Mouse (Mus musculus): ENCODE results near the gene Traf3. TPM values are rescaled to one million over a fixed set of nuclear protein-coding genes. Genes with fewer than 3 reads are reported as not detected.

The Traf3 gene
- polyA plus RNA-seq, 1 experiment, result 29.2 TPM

- no peak overlapping the region for H3K27ac ChIP-seq (ENCODE audit: insufficient read depth, low read length)
- H3K27me3 ChIP-seq (ENCODE audit: control insufficient read depth, insufficient read depth, low read length), result no peaks in the 10 kb centered on the region
- peaks cover 4% of the 10 kb centered on the region; the same call in 1 of the 2 replicates for H3K4me1 ChIP-seq (ENCODE audit: control insufficient read depth, insufficient read depth, insufficient read length)
- TF ChIP-seq POLR2A (IDR thresholded peaks at IDR 0.05; ENCODE audit: low read depth, low read length) (no peak), CTCF (IDR thresholded peaks at IDR 0.05; ENCODE audit: extremely low read depth, insufficient read depth, insufficient read length, insufficient replicate concordance) (no peak)
- no peaks in the 10 kb centered on the region for H3K36me3 ChIP-seq (ENCODE audit: control insufficient read depth, insufficient read depth, low read length)
- no peak overlapping the region for H3K4me3 ChIP-seq (ENCODE audit: extremely low read depth, insufficient read depth, insufficient read length)
- DNase-seq (ENCODE audit: low read depth in 1 of 2, low spot score in 2 of 2), result no peak
- 97% methylated on average over 2 of the region's 2 CpGs for WGBS
Observed at GRCm38 (mm10) chr12:111144598-111144997, 21.6 kb upstream of the Traf3 start.

- WGBS, result 91% methylated on average over 9 of the region's 9 CpGs
Observed at GRCm38 (mm10) chr12:111145269-111145668, 20.9 kb upstream of the Traf3 start.

GRCm38 (mm10) chr12:111149495-111150235, 16.5 kb upstream of the Traf3 start:
- H3K4me1 ChIP-seq (ENCODE audit: control insufficient read depth, insufficient read depth, insufficient read length), result no peaks in the 10 kb centered on the region; the same call in 1 of the 2 replicates
- no peaks in the 10 kb centered on the region for H3K27me3 ChIP-seq (ENCODE audit: control insufficient read depth, insufficient read depth, low read length)
- DNase-seq (ENCODE audit: low read depth in 1 of 2, low spot score in 2 of 2), result no peak
- H3K4me3 ChIP-seq (ENCODE audit: extremely low read depth, insufficient read depth, insufficient read length), result no peak overlapping the region
- no peaks in the 10 kb centered on the region for H3K36me3 ChIP-seq (ENCODE audit: control insufficient read depth, insufficient read depth, low read length)
- no peak for TF ChIP-seq CTCF (IDR thresholded peaks at IDR 0.05; ENCODE audit: extremely low read depth, insufficient read depth, insufficient read length, insufficient replicate concordance)
- no peak for TF ChIP-seq POLR2A (IDR thresholded peaks at IDR 0.05; ENCODE audit: low read depth, low read length)
- H3K27ac ChIP-seq (ENCODE audit: insufficient read depth, low read length), result no peak overlapping the region
- 44% methylated on average over 17 of the region's 17 CpGs for WGBS

More at GRCm38 (mm10) chr12:111145269-111145668, 20.9 kb upstream of the Traf3 start:
- no peak for DNase-seq (ENCODE audit: low read depth in 1 of 2, low spot score in 2 of 2)
- Histone ChIP-seq H3K4me1 (ENCODE audit: control insufficient read depth, insufficient read depth, insufficient read length) (peaks cover 4% of the 10 kb centered on the region; the same call in 1 of the 2 replicates), H3K36me3 (ENCODE audit: control insufficient read depth, insufficient read depth, low read length) (no peaks in the 10 kb centered on the region), H3K4me3 (ENCODE audit: extremely low read depth, insufficient read depth, insufficient read length) (no peak overlapping the region), H3K27me3 (ENCODE audit: control insufficient read depth, insufficient read depth, low read length) (no peaks in the 10 kb centered on the region), H3K27ac (ENCODE audit: insufficient read depth, low read length) (no peak overlapping the region)
- TF ChIP-seq CTCF (IDR thresholded peaks at IDR 0.05; ENCODE audit: extremely low read depth, insufficient read depth, insufficient read length, insufficient replicate concordance), result no peak
- TF ChIP-seq POLR2A (IDR thresholded peaks at IDR 0.05; ENCODE audit: low read depth, low read length), result no peak

- DNase-seq (ENCODE audit: low read depth in 1 of 2, low spot score in 2 of 2), result peak in 1 of 2 experiments; percentile 64
- TF ChIP-seq CTCF (IDR thresholded peaks at IDR 0.05; ENCODE audit: extremely low read depth, insufficient read depth, insufficient read length, insufficient replicate concordance) (no peak), POLR2A (IDR thresholded peaks at IDR 0.05; ENCODE audit: low read depth, low read length) (no peak)
- 8% methylated on average over 6 of the region's 6 CpGs for WGBS
- no peaks in the 10 kb centered on the region; the same call in 1 of the 2 replicates for H3K4me1 ChIP-seq (ENCODE audit: control insufficient read depth, insufficient read depth, insufficient read length)
- H3K36me3 ChIP-seq (ENCODE audit: control insufficient read depth, insufficient read depth, low read length), result no peaks in the 10 kb centered on the region
- no peak overlapping the region for H3K27ac ChIP-seq (ENCODE audit: insufficient read depth, low read length)
- H3K27me3 ChIP-seq (ENCODE audit: control insufficient read depth, insufficient read depth, low read length), result no peaks in the 10 kb centered on the region
- H3K4me3 ChIP-seq (ENCODE audit: extremely low read depth, insufficient read depth, insufficient read length), result no peak overlapping the region
Observed at GRCm38 (mm10) chr12:111150236-111150596, 16.0 kb upstream of the Traf3 start.

GRCm38 (mm10) chr12:111151422-111152156, 14.6 kb upstream of the Traf3 start:
- WGBS, result 90% methylated on average over 5 of the region's 5 CpGs
- Histone ChIP-seq H3K27ac (ENCODE audit: insufficient read depth, low read length) (no peak overlapping the region), H3K27me3 (ENCODE audit: control insufficient read depth, insufficient read depth, low read length) (no peaks in the 10 kb centered on the region), H3K4me1 (ENCODE audit: control insufficient read depth, insufficient read depth, insufficient read length) (no peaks in the 10 kb centered on the region; the same call in 1 of the 2 replicates), H3K4me3 (ENCODE audit: extremely low read depth, insufficient read depth, insufficient read length) (no peak overlapping the region), H3K36me3 (ENCODE audit: control insufficient read depth, insufficient read depth, low read length) (no peaks in the 10 kb centered on the region)
- DNase-seq (ENCODE audit: low read depth in 1 of 2, low spot score in 2 of 2), result no peak
- no peak for TF ChIP-seq CTCF (IDR thresholded peaks at IDR 0.05; ENCODE audit: extremely low read depth, insufficient read depth, insufficient read length, insufficient replicate concordance)
- no peak for TF ChIP-seq POLR2A (IDR thresholded peaks at IDR 0.05; ENCODE audit: low read depth, low read length)

- no peak for TF ChIP-seq CTCF (IDR thresholded peaks at IDR 0.05; ENCODE audit: extremely low read depth, insufficient read depth, insufficient read length, insufficient replicate concordance)
- no peak for TF ChIP-seq POLR2A (IDR thresholded peaks at IDR 0.05; ENCODE audit: low read depth, low read length)
Observed at GRCm38 (mm10) chr12:111152579-111152978, 13.6 kb upstream of the Traf3 start.

More at GRCm38 (mm10) chr12:111152579-111152978, 13.6 kb upstream of the Traf3 start:
- no peak overlapping the region for H3K4me3 ChIP-seq (ENCODE audit: extremely low read depth, insufficient read depth, insufficient read length)
- WGBS, result 87% methylated on average over 6 of the region's 6 CpGs
- DNase-seq (ENCODE audit: low read depth in 1 of 2, low spot score in 2 of 2), result no peak
- H3K36me3 ChIP-seq (ENCODE audit: control insufficient read depth, insufficient read depth, low read length), result no peaks in the 10 kb centered on the region
- H3K27ac ChIP-seq (ENCODE audit: insufficient read depth, low read length), result no peak overlapping the region
- H3K4me1 ChIP-seq (ENCODE audit: control insufficient read depth, insufficient read depth, insufficient read length), result no peaks in the 10 kb centered on the region; the same call in 1 of the 2 replicates
- no peaks in the 10 kb centered on the region for H3K27me3 ChIP-seq (ENCODE audit: control insufficient read depth, insufficient read depth, low read length)

All from spleen, adult 2 months (tissue).